Mouse (Mus musculus) limb, embryonic 11.5 days (tissue): ENCODE measurements around the gene Wdpcp. TPM values are rescaled to one million over a fixed set of nuclear protein-coding genes. Genes with fewer than 3 reads are reported as not detected.

Experiments
- ATAC-seq: fragments of 200-750 bp; cut with Nextera tagmentation; 2 replicates; pipeline ENCODE4 v1.8.0; 2017; ENCODE audit warnings: low read depth; ENCODE audit not compliant: insufficient number of reproducible peaks, low FRiP score, low TSS enrichment
- DNase-seq: peaks from one replicate; pipeline ENCODE4 v3.0.0-alpha.2; 2015; ENCODE audit warnings: low spot score
- H3K27ac ChIP-seq: fragments of 300-500 bp; sonication (generic); replicated peaks from 2 replicates; pipeline ENCODE4 v1.5.1; 2014; ENCODE audit warnings: low read depth, mild to moderate bottlenecking, low read length
- H3K27me3 ChIP-seq: fragments of 300-500 bp; sonication (generic); 2 replicates; pipeline ENCODE4 v1.6.1; 2014; ENCODE audit warnings: mild to moderate bottlenecking, low read length, mixed read lengths; ENCODE audit not compliant: control insufficient read depth, insufficient read depth
- H3K36me3 ChIP-seq: fragments of 300-500 bp; sonication (generic); 2 replicates; pipeline ENCODE4 v1.6.1; 2014; ENCODE audit warnings: mild to moderate bottlenecking, low read length, moderate library complexity, mixed read lengths; ENCODE audit not compliant: control insufficient read depth, insufficient read depth
- H3K4me1 ChIP-seq: fragments of 300-500 bp; sonication (generic); 2 replicates; pipeline ENCODE4 v1.6.1; 2014; ENCODE audit warnings: low read length, mixed read lengths; ENCODE audit not compliant: control insufficient read depth, insufficient read depth
- H3K4me2 ChIP-seq: fragments of 300-500 bp; sonication (generic); 2 replicates; pipeline ENCODE4 v1.6.1; 2014; ENCODE audit warnings: low read depth, mild to moderate bottlenecking, moderate library complexity; ENCODE audit not compliant: severe bottlenecking
- H3K4me3 ChIP-seq: fragments of 300-500 bp; sonication (generic); 2 replicates; pipeline ENCODE4 v1.5.1; 2014; ENCODE audit warnings: low read depth, low read length
- H3K9ac ChIP-seq: fragments of 300-500 bp; sonication (generic); 2 replicates; pipeline ENCODE4 v1.6.1; 2014; ENCODE audit warnings: mild to moderate bottlenecking, low read length
- H3K9me3 ChIP-seq: fragments of 300-500 bp; sonication (generic); 2 replicates; pipeline ENCODE4 v1.6.1; 2016; ENCODE audit warnings: low read length; ENCODE audit not compliant: control insufficient read depth
- WGBS: fragments of 180-500 bp; shearing (Covaris S2); extraction: QIAGEN DNeasy Blood & Tissue Kit; methylation state at CpG from one replicate; pipeline ENCODE4 v1.1.7; 2014; 5-methylcytosine and 5-hydroxymethylcytosine counted together
- polyA plus RNA-seq: library from polyadenylated mRNA; unstranded; fragments of >200 nt; fragmentation: Nextera tagmentation; extraction: Ambion mirVana; gene quantifications from 2 replicates; pipeline ENCODE4 v1.2.1, GENCODE M21; 2014

Wdpcp gene
- polyA plus RNA-seq, 1 experiment from 2014 or later, result 7.5 TPM

DNA sequence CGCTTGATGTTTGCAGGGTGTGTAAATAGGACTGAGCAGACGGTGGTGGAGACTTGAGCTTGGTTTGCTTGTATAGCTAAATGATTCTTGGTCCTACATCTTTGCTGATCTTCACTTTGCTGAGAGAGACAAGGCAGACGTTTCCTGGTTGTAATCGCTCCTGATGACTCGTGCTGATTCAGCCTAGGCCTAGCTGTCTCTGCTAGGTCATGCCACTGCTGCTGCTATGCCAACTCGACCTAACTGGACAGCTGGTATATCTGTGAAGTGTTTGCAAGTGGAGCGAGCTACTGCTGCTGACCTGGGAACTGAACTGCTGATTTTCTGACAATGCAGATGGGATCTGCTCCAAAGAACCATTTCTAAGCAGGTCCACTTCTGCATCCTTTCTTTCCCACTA, 9.4 kb downstream of the Wdpcp start:
- no peak overlapping the region for H3K27ac ChIP-seq
- no peak overlapping the region for H3K4me2 ChIP-seq
- no peaks in the 10 kb centered on the region for H3K27me3 ChIP-seq
- DNase-seq, result no peak
- ATAC-seq, result no peak
- no peaks in the 10 kb centered on the region for H3K36me3 ChIP-seq
- H3K4me3 ChIP-seq, result no peak overlapping the region
- H3K4me1 ChIP-seq, result no peaks in the 10 kb centered on the region
- 70% methylated on average over 7 of the region's 7 CpGs for WGBS
- H3K9ac ChIP-seq, result no peak overlapping the region
- no peaks in the 10 kb centered on the region for H3K9me3 ChIP-seq

GRCm38 (mm10) chr11:21583286-21583685, 11.3 kb downstream of the Wdpcp start:
- H3K4me1 ChIP-seq, result no peaks in the 10 kb centered on the region
- ATAC-seq (no peak), DNase-seq (no peak)
- no peak overlapping the region for H3K4me2 ChIP-seq
- H3K9ac ChIP-seq, result no peak overlapping the region
- H3K36me3 ChIP-seq, result no peaks in the 10 kb centered on the region
- no peaks in the 10 kb centered on the region for H3K27me3 ChIP-seq
- no peak overlapping the region for H3K27ac ChIP-seq
- H3K9me3 ChIP-seq, result no peaks in the 10 kb centered on the region
- H3K4me3 ChIP-seq, result no peak overlapping the region
- 56% methylated on average over 1 of the region's 1 CpGs for WGBS

DNA sequence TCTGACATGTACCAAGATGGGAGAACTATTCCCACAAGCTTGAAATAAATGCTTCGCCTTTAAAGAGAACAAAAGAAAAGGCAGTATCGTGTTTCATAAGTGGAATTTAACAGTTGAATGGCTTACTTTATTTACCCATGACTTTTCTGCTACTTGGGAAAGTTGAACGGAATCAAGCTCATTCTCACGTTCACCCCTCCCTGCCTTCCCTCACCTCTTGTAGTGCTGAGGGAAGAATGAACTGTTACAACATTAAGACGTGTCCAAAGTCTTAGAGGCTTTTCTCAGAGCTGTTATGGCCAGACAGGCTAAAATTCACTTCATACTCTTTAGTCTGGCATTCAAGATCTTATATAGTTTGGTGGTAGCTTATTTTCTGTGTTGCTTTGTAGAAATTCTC, 30.5 kb downstream of the Wdpcp start:
- H3K4me2 ChIP-seq, result no peak overlapping the region
- no peak for ATAC-seq
- 67% methylated on average over 5 of the region's 5 CpGs for WGBS

DNA sequence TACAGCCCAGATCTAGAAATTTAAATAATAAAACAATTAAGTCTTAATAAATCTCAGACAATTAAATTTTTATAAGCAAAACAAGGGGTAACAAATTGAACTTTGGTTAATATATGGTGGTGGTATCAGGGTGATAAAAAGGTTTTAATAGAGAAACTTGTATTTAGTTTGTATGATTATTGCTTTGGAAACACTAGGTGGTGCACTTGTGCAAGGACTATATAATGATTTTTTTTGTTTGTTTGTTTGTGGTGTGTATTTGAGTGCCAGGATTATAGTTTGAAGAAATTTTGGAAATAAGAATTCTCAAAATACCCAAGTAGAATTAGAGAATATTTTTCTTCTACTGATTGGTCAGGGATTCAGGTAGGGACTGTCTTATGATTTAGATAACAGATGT, 43.9 kb downstream of the Wdpcp start:
- H3K4me3 ChIP-seq, result no peak overlapping the region
- H3K36me3 ChIP-seq, result no peaks in the 10 kb centered on the region
- DNase-seq, result no peak
- H3K27me3 ChIP-seq, result no peaks in the 10 kb centered on the region
- no peak overlapping the region for H3K4me2 ChIP-seq
- H3K27ac ChIP-seq, result no peak overlapping the region
- H3K4me1 ChIP-seq, result no peaks in the 10 kb centered on the region
- no peaks in the 10 kb centered on the region for H3K9me3 ChIP-seq
- ATAC-seq, result no peak
- no peak overlapping the region for H3K9ac ChIP-seq

More for the DNA sequence above, 30.5 kb downstream of the Wdpcp start:
- H3K4me3 ChIP-seq, result no peak overlapping the region
- no peak overlapping the region for H3K9ac ChIP-seq
- H3K4me1 ChIP-seq, result no peaks in the 10 kb centered on the region
- H3K27ac ChIP-seq, result no peak overlapping the region
- no peaks in the 10 kb centered on the region for H3K9me3 ChIP-seq
- DNase-seq, result no peak
- H3K27me3 ChIP-seq, result no peaks in the 10 kb centered on the region
- no peaks in the 10 kb centered on the region for H3K36me3 ChIP-seq

DNA sequence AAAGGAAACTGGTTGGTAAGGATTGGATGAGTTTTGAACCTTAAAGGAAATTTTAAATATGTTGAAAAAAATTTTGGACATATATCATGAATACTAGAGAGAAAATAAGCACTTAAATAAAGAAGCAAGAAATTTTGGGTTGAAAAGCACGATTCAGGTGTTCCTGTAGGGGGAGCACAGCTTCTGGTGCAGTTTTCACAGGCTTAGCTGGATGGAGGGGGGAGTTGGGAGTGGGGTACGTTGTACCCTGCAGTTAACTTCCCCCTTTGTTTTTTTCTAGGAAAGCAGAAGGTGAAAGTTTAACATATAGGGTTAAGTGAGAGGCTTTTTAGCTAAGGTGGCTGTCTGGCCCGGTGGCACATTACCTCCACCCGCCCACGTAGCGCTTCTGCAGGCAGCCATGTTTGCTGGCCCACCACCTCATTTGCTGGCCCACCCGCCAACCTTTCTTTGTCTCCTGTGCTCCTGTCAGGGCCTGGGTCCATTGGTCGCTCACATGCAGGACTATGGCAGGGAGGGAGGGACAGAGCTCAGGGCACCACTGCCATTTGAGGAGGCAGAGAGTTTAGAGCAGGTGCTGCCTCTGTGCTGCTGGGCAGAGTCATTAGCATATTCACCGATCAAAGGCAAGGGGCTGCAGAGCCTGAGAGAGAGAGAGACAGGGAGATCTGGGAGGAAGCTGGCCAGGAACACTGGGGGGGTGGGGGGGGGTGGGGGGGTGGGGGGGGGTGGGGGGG, 62.3 kb downstream of the Wdpcp start:
- Histone ChIP-seq H3K4me1 (no peaks in the 10 kb centered on the region), H3K36me3 (no peaks in the 10 kb centered on the region), H3K27ac (no peak overlapping the region), H3K4me2 (no peak overlapping the region), H3K27me3 (no peaks in the 10 kb centered on the region), H3K4me3 (no peak overlapping the region), H3K9me3 (no peaks in the 10 kb centered on the region), H3K9ac (no peak overlapping the region)
- no peak for ATAC-seq
- 57% methylated on average over 9 of the region's 9 CpGs for WGBS
- no peak for DNase-seq

DNA sequence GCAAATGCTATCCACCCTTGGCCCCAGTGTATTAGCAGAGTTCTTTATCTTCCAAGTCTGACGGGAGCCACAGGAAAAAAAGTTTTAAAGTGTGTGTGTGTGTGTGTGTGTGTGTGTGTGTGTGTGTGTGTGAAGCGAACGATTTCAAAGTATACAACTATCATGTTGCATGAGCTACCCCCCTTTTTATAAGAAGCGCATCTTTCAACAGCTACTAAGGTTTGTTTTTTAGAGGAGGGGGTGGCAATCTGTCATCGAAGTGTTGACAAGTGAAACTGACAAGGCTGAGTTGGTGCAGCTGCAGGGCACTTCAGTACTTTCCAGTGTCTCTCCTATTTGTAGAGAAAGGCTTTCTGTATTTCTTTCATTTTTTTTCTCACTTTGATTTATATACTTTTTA, 66.3 kb downstream of the Wdpcp start:
- Histone ChIP-seq H3K27me3 (no peaks in the 10 kb centered on the region), H3K9ac (no peak overlapping the region), H3K4me2 (no peak overlapping the region), H3K36me3 (no peaks in the 10 kb centered on the region), H3K9me3 (no peaks in the 10 kb centered on the region), H3K4me1 (no peaks in the 10 kb centered on the region), H3K27ac (no peak overlapping the region), H3K4me3 (no peak overlapping the region)
- DNase-seq (no peak), ATAC-seq (no peak)
- 26% methylated on average over 5 of the region's 5 CpGs for WGBS

- Histone ChIP-seq H3K4me2 (no peak overlapping the region), H3K4me1 (no peaks in the 10 kb centered on the region), H3K27ac (no peak overlapping the region), H3K4me3 (no peak overlapping the region), H3K9ac (no peak overlapping the region), H3K27me3 (no peaks in the 10 kb centered on the region), H3K9me3 (no peaks in the 10 kb centered on the region), H3K36me3 (no peaks in the 10 kb centered on the region)
- ATAC-seq, result no peak
- no peak for DNase-seq
- 54% methylated on average over 2 of the region's 2 CpGs for WGBS
Measured at GRCm38 (mm10) chr11:21639534-21639933, 67.5 kb downstream of the Wdpcp start.

DNA sequence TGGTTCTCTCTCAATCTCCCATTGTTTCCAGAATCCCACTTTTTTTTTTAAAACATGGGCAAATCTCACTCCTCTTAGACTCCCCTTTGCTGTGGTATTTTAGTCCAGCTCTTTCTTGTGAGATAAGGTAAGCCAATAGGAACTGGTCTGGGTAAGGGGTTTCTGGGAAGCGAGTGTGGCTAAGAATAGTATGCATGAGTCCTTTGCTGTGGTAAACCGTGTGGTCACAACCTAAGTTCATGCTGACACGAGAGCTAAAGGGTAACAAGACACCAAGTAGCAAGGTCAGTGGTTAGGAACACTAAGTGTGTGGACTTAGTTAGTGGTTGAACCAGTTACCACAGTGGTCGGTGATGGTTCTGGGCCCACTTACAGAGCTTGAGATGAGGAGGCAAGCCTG, 72.2 kb downstream of the Wdpcp start:
- H3K4me3 ChIP-seq, result no peak overlapping the region
- H3K4me2 ChIP-seq, result no peak overlapping the region
- WGBS, result 64% methylated on average over 4 of the region's 4 CpGs
- H3K4me1 ChIP-seq, result no peaks in the 10 kb centered on the region
- H3K27me3 ChIP-seq, result no peaks in the 10 kb centered on the region
- DNase-seq (no peak), ATAC-seq (no peak)
- no peak overlapping the region for H3K27ac ChIP-seq
- H3K36me3 ChIP-seq, result no peaks in the 10 kb centered on the region
- H3K9me3 ChIP-seq, result no peaks in the 10 kb centered on the region
- no peak overlapping the region for H3K9ac ChIP-seq

- no peaks in the 10 kb centered on the region for H3K36me3 ChIP-seq
- no peak overlapping the region for H3K4me3 ChIP-seq
- H3K9ac ChIP-seq, result no peak overlapping the region
- no peak for DNase-seq
- no peak for ATAC-seq
- no peak overlapping the region for H3K27ac ChIP-seq
- no peaks in the 10 kb centered on the region for H3K4me1 ChIP-seq
- 84% methylated on average over 3 of the region's 3 CpGs for WGBS
- H3K9me3 ChIP-seq, result no peaks in the 10 kb centered on the region
- no peaks in the 10 kb centered on the region for H3K27me3 ChIP-seq
- no peak overlapping the region for H3K4me2 ChIP-seq
Measured at GRCm38 (mm10) chr11:21646136-21646535, 74.1 kb downstream of the Wdpcp start.
